20 mouse cellular contexts compared by ENCODE assay signal in genomic region chr5:132270074-132270473, GRCm38 (mm10).
"Had no signal": no experiment of that assay in that cellular context is flagged by ENCODE, and none has a peak within 500 bp of the region (broad histone marks: within the 10 kb centered on the region; RNA-seq: fewer than 3 reads in every experiment).

No protein-coding gene starts in this region.

- DNase-seq: lung, adult 2 months; lung, postnatal 14 days; lung, postnatal 36 days; retina, postnatal 1 day; right cerebral cortex, adult 18-20 months; right cerebral cortex, postnatal 25 days; right cerebral cortex, postnatal 4 days; spleen, adult 18-20 months; thymus, adult 2 months; thymus, postnatal 25 days; thymus, postnatal 4 days had no signal

- H3K4me3 ChIP-seq: lung, embryonic 15.5 days; midbrain, embryonic 13.5 days; myocyte; neural tube, embryonic 13.5 days; neural tube, embryonic 15.5 days had no signal

- H3K27me3 ChIP-seq: lung, embryonic 15.5 days; neural tube, embryonic 13.5 days; neural tube, embryonic 15.5 days had no signal

- H3K9ac ChIP-seq: lung, embryonic 15.5 days; midbrain, embryonic 13.5 days; neural tube, embryonic 13.5 days; neural tube, embryonic 15.5 days had no signal

- H3K27ac ChIP-seq: lung, embryonic 15.5 days; macrophage; midbrain, embryonic 13.5 days; neural tube, embryonic 13.5 days; neural tube, embryonic 15.5 days had no signal

- H3K9me3 ChIP-seq: lung, embryonic 15.5 days; midbrain, embryonic 13.5 days; neural tube, embryonic 13.5 days; neural tube, embryonic 15.5 days had no signal

- H3K4me2 ChIP-seq: lung, embryonic 15.5 days; midbrain, embryonic 11.5 days; midbrain, embryonic 13.5 days; neural tube, embryonic 13.5 days; neural tube, embryonic 15.5 days had no signal

- H3K36me3 ChIP-seq: lung, embryonic 15.5 days; midbrain, embryonic 13.5 days; neural tube, embryonic 13.5 days; neural tube, embryonic 15.5 days had no signal

- ATAC-seq: lung, postnatal 0 days; midbrain, embryonic 13.5 days; midbrain, embryonic 16.5 days had no signal
